Mouse (Mus musculus): Measurements from ENCODE around the gene Lysmd2.

DNA sequence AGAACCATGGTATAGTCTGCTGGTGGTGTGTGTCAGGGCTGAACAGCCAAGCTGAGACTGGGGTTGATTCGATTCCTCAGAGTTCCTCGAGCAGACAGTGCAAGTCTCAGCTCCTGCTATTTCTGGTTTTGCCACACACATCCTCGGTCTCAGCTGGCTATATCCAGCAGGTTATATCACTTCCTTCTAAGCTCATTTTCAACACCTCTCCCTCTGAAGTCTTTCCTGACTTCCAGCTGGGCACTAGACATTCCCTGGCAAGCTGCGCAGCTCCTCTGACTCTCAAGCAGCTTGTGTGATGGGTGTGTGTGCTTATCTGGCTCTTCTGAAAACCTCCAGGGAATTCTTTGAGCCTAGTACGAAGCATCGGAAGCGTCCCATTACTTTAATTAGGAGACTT lies 50.7 kb downstream of the Lysmd2 start:
- TF ChIP-seq CTCF (IDR thresholded peaks at IDR 0.05) (no peak), POLR2A (IDR thresholded peaks at IDR 0.05; ENCODE audit: insufficient read depth, low read depth, low read length) (no peak), EP300 (IDR thresholded peaks at IDR 0.05; ENCODE audit: insufficient read depth, low read depth, low read length) (no peak)
